Mouse (Mus musculus) intestine, embryonic 16.5 days (tissue): ENCODE data around the gene Gm11127. TPM values are rescaled to one million over a fixed set of nuclear protein-coding genes. Genes with fewer than 3 reads are reported as not detected.
A peak's percentile ranks its signal among the peaks of the same experiment; 100 is the strongest.
"Not testable (repeated sequence)": the region's sequence is repeated elsewhere in the genome, so short reads cannot be mapped to it uniquely, and the experiment has no call there.

Experiments
- ATAC-seq: fragments of 200-750 bp; cut with Nextera tagmentation; 2 replicates; pipeline ENCODE4 v1.8.0; 2017; ENCODE audit warnings: moderate TSS enrichment, moderate library complexity
- H3K27ac ChIP-seq: fragments of 300-500 bp; sonication (generic); 2 replicates; pipeline ENCODE4 v1.5.1; 2014; ENCODE audit warnings: mild to moderate bottlenecking, low read length
- H3K27me3 ChIP-seq: fragments of 300-500 bp; sonication (generic); replicated peaks from 2 replicates; pipeline ENCODE4 v1.6.1; 2014; ENCODE audit warnings: low read length, control low read depth, mixed read lengths; ENCODE audit not compliant: control insufficient read depth, insufficient read depth
- H3K36me3 ChIP-seq: fragments of 300-500 bp; sonication (generic); 2 replicates; pipeline ENCODE4 v1.6.1; 2014; ENCODE audit warnings: low read length, control low read depth; ENCODE audit not compliant: control insufficient read depth, insufficient read depth
- H3K4me1 ChIP-seq: fragments of 300-500 bp; sonication (generic); 2 replicates; pipeline ENCODE4 v1.6.1; 2014; ENCODE audit warnings: low read length, control low read depth, mixed read lengths; ENCODE audit not compliant: control insufficient read depth, insufficient read depth
- H3K4me2 ChIP-seq: fragments of 300-500 bp; sonication (generic); 2 replicates; pipeline ENCODE4 v1.6.1; 2014; ENCODE audit warnings: low read depth, low read length, control low read depth
- H3K4me3 ChIP-seq: fragments of 300-500 bp; sonication (generic); 2 replicates; pipeline ENCODE4 v1.5.1; 2014; ENCODE audit warnings: mild to moderate bottlenecking, low read length
- H3K9ac ChIP-seq: fragments of 300-500 bp; sonication (generic); 2 replicates; pipeline ENCODE4 v1.6.1; 2014; ENCODE audit warnings: low read depth, low read length
- H3K9me3 ChIP-seq: fragments of 300-500 bp; sonication (generic); 2 replicates; pipeline ENCODE4 v1.6.1; 2016; ENCODE audit warnings: low read length, control low read depth; ENCODE audit not compliant: control insufficient read depth
- WGBS: fragments of 180-500 bp; shearing (Covaris S2); extraction: QIAGEN DNeasy Blood & Tissue Kit; methylation state at CpG from one replicate; pipeline ENCODE4 v1.1.7; 2014; 5-methylcytosine and 5-hydroxymethylcytosine counted together
- polyA plus RNA-seq: library from polyadenylated mRNA; unstranded; fragments of >200 nt; fragmentation: Nextera tagmentation; extraction: Ambion mirVana; gene quantifications from 2 replicates; pipeline ENCODE4 v1.2.1, GENCODE M21; 2015

Gm11127 gene
- polyA plus RNA-seq, 1 experiment from 2014 or later, result 7.2 TPM

GRCm38 (mm10) chr17:36035010-36035638, 23.0 kb downstream of the Gm11127 start:
- WGBS, result 22% methylated on average over 3 of the region's 3 CpGs
- not testable (repeated sequence) for H3K4me1 ChIP-seq, H3K4me2 ChIP-seq, H3K27me3 ChIP-seq, H3K27ac ChIP-seq, H3K4me3 ChIP-seq, H3K36me3 ChIP-seq, H3K9me3 ChIP-seq, H3K9ac ChIP-seq
- ATAC-seq, result peak; percentile 51

- not testable (repeated sequence) for H3K27me3 ChIP-seq, ATAC-seq, H3K36me3 ChIP-seq, H3K4me2 ChIP-seq, H3K27ac ChIP-seq, H3K4me3 ChIP-seq, H3K9me3 ChIP-seq, H3K4me1 ChIP-seq, H3K9ac ChIP-seq
- 54% methylated on average over 3 of the region's 3 CpGs for WGBS
Observed at GRCm38 (mm10) chr17:36034524-36034923, 23.6 kb downstream of the Gm11127 start.

GRCm38 (mm10) chr17:36032351-36032875, 25.8 kb downstream of the Gm11127 start, which contains the start of gene H2-T23:
Gene H2-T23 (minus strand): TSS chr17:36032855.
- H3K4me1 ChIP-seq, H3K27ac ChIP-seq, H3K36me3 ChIP-seq, H3K27me3 ChIP-seq, H3K9me3 ChIP-seq: not testable (repeated sequence)
- ATAC-seq, result peak; percentile 70
- WGBS, result 3% methylated on average over 25 of the region's 25 CpGs
- H3K4me2 ChIP-seq, result peak within 1 kb of the TSS; percentile 81
- H3K4me3 ChIP-seq, result peak within 1 kb of the TSS; percentile 59
- peak within 1 kb of the TSS; percentile 65 for H3K9ac ChIP-seq

GRCm38 (mm10) chr17:36031583-36032331, 26.4 kb downstream of the Gm11127 start:
- Histone ChIP-seq H3K4me2 (peak overlapping the region; percentile 81), H3K4me3 (peak overlapping the region; percentile 59), H3K9ac (peak overlapping the region; percentile 65)
- ATAC-seq, result peak; percentile 58
- not testable (repeated sequence) for H3K27ac ChIP-seq, H3K4me1 ChIP-seq, H3K36me3 ChIP-seq, H3K9me3 ChIP-seq, H3K27me3 ChIP-seq
- WGBS, result 2% methylated on average over 40 of the region's 40 CpGs

- not testable (repeated sequence) for H3K36me3 ChIP-seq, H3K9me3 ChIP-seq, H3K9ac ChIP-seq, H3K27ac ChIP-seq, H3K4me1 ChIP-seq, ATAC-seq, H3K27me3 ChIP-seq
- Histone ChIP-seq H3K4me3 (peak overlapping the region; percentile 59; the same call in 1 of the 2 replicates), H3K4me2 (peak overlapping the region; percentile 81)
- 61% methylated on average over 8 of the region's 8 CpGs for WGBS
Observed at GRCm38 (mm10) chr17:36030703-36031582, 27.2 kb downstream of the Gm11127 start.

- WGBS, result 67% methylated on average over 2 of the region's 4 CpGs
- not testable (repeated sequence) for H3K4me1 ChIP-seq, H3K27ac ChIP-seq
Observed at GRCm38 (mm10) chr17:36030046-36030702, 28.0 kb downstream of the Gm11127 start.

GRCm38 (mm10) chr17:36028879-36029619, 29.1 kb downstream of the Gm11127 start:
- no peak overlapping the region for H3K4me2 ChIP-seq
- H3K9me3 ChIP-seq, result no peaks in the 10 kb centered on the region
- no peak overlapping the region for H3K9ac ChIP-seq
- no peak for ATAC-seq
- H3K4me3 ChIP-seq, result no peak overlapping the region
- peaks cover 5% of the 10 kb centered on the region; the same call in 1 of the 2 replicates for H3K4me1 ChIP-seq
- no peaks in the 10 kb centered on the region for H3K27me3 ChIP-seq
- no peaks in the 10 kb centered on the region for H3K36me3 ChIP-seq
- H3K27ac ChIP-seq, result no peak overlapping the region
- WGBS, result 87% methylated on average over 7 of the region's 7 CpGs

More at GRCm38 (mm10) chr17:36030046-36030702, 28.0 kb downstream of the Gm11127 start:
- H3K9me3 ChIP-seq, H3K4me3 ChIP-seq, H3K4me2 ChIP-seq, H3K9ac ChIP-seq, H3K36me3 ChIP-seq, ATAC-seq, H3K27me3 ChIP-seq: not testable (repeated sequence)

GRCm38 (mm10) chr17:36027663-36028062, 30.5 kb downstream of the Gm11127 start:
- no peak for ATAC-seq
- no peaks in the 10 kb centered on the region for H3K9me3 ChIP-seq
- H3K27me3 ChIP-seq, result no peaks in the 10 kb centered on the region
- 82% methylated on average over 4 of the region's 4 CpGs for WGBS
- no peak overlapping the region for H3K4me2 ChIP-seq
- H3K4me3 ChIP-seq, result no peak overlapping the region
- H3K36me3 ChIP-seq, result no peaks in the 10 kb centered on the region
- H3K27ac ChIP-seq, result no peak overlapping the region
- H3K9ac ChIP-seq, result no peak overlapping the region
- H3K4me1 ChIP-seq, result peaks cover 9% of the 10 kb centered on the region
